Mouse (Mus musculus): ENCODE measurements at regions not wholly inside any gene's neighbourhood (a gene's known extent, or its start where the extent isn't known, plus 50 kb on each side); places are given as distances from the start of the nearest gene placed in this dataset.

DNA sequence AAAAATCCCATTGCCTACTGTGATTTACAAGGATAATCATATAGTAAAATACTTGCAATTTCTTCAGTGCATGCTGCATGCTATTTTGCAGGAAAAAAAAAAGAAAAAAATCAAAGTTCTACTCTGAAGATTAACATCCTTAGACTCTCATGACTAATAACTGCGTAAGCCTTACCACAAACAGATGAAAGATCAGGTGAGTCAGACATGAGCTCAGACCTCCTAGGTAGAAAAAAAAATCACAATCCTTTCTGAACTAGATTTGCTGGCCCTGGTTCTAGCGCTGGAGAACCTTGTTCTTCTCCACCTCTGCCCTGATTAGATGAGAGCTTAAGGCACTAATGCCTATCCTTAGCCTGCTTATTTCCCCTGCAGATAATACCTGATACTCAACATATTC, 96.1 kb upstream of the Snap25 start:
- no peak for DNase-seq

DNA sequence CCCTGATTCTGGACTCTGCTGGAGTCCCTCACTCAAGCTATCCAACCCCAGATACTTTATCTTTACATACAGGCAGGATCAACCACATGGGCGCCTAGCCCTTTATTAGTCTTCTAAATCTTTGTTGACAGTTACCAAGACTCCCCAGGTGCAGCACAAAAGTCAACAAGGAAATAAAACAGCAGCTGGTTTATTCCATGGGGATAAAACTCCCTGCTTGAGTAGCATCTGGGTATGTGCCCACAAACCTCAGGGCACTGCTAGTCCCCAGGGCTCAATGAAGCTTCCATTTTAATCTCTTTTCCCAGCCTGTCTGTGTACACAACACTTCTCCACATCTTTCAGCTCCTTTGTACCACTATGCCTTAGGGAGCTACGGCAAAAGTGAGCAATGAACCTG, 95.1 kb upstream of the Snap25 start:
- no peak for DNase-seq

DNA sequence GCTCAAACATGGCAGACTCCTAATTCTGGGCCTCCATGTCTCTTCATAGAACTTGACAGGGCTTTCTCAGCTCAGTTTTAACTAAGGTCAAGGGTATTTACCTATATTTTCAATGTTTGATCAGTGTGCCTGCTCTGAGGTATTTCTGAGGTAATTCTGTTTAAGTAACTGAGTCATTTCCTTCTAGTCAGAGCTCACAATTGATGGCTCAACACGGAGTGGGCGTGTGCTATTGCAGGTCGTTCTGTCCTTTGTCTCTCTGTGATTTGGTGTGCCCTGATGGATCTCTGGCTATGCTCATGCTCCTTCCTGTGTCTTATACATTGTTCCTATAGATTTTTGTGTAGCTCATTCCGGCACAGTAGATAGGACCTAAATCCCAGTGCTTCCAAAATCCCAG, 92.9 kb upstream of the Snap25 start:
- DNase-seq = no peak

DNA sequence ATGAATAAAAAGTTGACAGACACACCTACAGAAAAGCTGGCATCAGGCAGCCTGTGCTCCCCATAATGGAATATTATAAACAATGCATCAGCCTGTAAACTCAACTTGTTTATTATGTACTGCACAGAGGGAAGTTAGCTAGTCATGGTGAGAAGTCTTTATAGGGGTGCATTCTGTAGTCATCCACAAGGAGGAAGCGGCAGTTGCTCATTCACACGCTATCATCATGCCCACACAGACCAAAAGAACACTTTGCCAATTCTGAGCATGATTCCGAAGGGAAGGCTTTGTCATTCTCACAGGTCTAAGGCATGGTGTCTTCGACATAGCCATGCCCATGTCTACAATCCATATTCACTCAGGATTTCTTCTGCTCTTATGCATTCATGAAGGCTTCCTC, 92.3 kb upstream of the Snap25 start:
- DNase-seq = no peak

DNA sequence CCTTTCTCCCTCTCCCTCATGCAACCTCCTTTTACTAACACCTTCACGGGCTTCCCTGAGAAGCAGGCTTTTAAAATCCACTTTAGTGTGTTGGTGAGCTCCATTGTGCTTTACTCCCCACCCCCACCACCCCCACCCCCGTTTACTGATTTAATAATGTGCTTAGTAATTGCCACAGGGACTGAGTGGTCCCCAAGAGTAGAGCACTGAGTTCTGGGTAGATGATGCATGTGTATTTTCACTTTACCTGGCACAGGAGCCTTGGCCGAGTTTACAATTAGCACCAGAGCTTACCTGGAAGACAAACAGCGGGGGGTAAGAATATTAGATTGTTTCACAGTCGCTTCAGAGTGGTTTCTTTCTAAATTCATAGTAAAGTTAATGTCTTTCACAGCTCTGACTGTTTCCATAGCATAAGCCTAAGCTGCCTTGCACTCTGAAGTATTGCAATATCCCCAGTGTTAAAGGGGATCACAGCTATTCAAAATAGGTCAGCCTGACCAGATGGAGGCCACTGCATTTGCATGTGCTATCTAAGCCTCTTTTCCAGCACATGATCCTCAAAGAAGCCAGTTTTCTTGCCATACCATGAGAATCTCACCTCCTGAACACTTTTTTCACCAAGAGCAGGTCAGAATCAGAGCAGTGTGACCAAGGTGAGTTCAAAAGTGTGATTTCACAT, 89.3 kb upstream of the Snap25 start:
- no peak for DNase-seq

DNA sequence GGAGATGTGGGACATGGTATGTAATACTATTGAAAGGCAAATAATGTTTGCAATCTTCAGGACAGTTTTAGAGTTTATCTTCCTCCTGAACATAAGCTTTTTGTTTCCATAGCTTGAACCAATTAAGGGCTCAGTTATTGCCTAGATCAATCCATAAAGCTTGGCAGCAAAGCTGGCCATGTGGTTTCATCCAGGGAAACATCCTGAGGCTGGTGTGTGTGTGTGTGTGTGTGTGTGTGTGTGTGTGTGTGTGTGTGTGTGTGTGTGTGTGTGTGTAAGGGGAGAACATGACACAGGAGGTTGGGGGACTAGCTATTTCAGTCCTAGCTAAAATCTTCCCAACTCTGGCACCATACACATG, 88.8 kb upstream of the Snap25 start:
- no peak for DNase-seq

DNA sequence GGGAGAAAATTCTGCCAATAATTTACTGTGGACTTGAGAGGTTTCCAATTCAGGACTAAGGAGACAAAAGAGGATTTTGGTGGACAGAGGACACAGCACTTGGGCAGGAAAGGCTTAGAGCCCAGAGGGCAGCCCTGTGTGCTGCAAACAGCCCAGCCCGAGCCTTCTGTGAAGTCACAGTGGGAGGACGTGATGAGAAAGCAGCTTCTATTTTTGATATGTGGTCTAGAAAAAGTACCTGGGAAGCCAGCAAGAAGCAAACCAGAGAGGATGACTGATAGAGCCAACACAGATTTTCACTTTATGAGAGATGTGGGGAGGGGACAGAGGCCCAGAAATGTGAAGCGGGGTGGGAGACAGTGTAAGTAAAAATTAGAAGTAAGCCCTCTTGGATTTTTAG, 66.3 kb upstream of the Snap25 start:
- no peak for DNase-seq

DNA sequence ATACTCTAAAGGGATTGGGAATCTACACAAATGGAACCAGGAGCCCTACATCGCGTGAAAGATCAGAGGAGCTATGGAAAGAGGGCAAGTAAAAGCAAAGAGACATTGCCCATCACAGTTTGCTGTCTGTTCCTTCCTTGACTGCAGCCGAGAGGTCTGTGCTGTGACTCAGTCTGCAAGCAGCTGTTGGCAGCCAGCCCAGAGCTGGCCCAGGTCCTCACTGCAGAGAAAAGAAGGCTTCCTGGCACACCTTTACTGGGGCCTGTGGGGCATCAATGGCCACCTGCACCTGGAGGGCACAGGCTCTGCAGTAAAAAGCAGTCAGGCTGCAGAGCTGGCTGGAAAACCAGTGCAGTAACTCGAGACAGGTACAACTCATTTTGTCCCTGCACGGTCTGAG, 64.6 kb upstream of the Snap25 start:
- DNase-seq = peak; percentile 64

DNA sequence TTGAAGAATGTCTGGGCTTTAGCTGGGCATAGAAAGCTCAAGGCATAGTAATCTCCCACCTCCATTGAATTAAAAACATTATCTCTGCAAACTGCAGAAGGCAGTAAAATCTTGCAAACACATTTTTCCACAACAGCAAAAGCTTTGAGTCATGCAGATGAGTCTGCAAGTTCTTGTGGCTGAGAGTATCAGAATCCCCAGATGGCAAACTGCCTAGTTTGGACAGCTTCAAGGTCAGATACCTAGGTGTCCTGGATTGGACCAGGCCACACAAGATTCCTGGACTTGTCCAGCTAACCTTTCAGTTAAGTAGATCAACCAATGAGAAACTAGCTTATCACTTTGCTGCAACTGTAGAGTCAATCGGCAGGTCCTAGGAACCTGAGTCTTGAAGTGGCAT, 62.5 kb upstream of the Snap25 start:
- DNase-seq = peak; percentile 29

DNA sequence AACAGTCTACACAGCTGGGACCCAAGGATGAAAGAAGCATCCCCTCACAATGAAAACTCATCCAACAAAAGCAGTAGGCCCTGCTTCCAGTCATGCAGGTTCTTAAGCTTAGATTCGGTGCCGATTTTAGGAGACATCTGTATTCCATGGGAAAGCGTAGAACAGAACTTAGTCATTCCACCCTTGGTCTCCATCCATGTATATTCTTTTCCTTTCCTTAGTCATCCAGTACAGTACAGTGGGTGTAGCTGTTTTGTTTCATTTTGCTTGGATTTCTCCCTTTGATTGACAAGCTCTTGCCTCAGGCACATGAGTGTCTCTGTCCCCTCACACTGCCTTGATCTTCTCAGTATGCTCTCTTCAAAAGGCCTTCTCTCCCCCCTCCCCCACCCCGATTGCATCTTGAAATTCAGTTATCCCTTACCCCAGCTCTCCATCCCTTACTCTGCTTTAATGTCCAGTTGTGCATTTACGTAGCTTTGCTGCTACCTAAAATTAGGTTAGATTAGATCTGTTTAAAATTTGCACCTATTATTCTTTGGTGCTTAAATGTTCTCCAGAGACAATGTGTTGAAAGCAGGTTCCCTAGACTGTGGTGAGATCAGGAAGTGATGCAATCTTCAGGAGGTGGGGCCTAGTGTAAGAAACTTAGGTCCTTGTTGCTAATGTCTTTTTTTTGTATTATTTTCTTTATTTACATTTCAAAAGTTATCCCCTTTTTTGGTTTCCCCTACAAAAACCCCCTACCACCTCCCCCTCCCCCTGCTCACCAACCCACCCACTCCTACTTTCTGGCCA, 60.8 kb upstream of the Snap25 start:
- DNase-seq = no peak
